Mouse (Mus musculus) olfactory bulb, adult 2 months (tissue): ENCODE data around the gene Btbd11.

Experiments used
- CTCF ChIP-seq: fragments of 200-500 bp; IDR thresholded peaks from 2 replicates; pipeline ENCODE4 v1.5.1; 2012; ENCODE audit warnings: low read depth, mild to moderate bottlenecking, low read length, moderate library complexity; ENCODE audit not compliant: insufficient read depth
- POLR2A ChIP-seq: fragments of 200-500 bp; IDR thresholded peaks from 2 replicates; pipeline ENCODE4 v1.6.1; 2012; ENCODE audit warnings: mild to moderate bottlenecking, low read depth, low read length, moderate library complexity; ENCODE audit not compliant: insufficient read depth

DNA sequence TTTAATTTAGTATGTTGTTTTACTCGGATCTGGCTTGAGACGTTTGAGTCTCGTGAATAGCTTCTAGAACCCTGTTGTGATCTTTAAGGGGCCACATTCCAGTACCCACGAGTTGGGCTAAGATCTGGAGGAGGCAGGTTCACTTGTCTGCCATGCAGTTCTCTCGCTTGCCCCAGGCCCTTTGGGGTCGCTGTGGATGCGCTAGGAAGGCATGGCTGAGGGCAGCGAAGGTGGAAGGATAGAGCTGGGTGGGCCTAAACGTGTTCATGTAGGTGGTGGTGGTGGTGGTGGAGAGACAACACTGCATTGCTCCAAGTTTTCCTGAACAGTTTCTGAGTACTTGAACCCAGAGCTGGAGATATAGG is 2.1 kb downstream of the Btbd11 start:
- TF ChIP-seq CTCF (no peak), POLR2A (no peak)
